Mouse (Mus musculus): ENCODE results near the gene Cpne7. TPM values are rescaled to one million over a fixed set of nuclear protein-coding genes. Genes with fewer than 3 reads are reported as not detected.
A peak's percentile ranks its signal among the peaks of the same experiment; 100 is the strongest.

The Cpne7 gene
- total and polyA plus RNA-seq, 2 experiments, result 0.09 to 0.28 TPM

DNA sequence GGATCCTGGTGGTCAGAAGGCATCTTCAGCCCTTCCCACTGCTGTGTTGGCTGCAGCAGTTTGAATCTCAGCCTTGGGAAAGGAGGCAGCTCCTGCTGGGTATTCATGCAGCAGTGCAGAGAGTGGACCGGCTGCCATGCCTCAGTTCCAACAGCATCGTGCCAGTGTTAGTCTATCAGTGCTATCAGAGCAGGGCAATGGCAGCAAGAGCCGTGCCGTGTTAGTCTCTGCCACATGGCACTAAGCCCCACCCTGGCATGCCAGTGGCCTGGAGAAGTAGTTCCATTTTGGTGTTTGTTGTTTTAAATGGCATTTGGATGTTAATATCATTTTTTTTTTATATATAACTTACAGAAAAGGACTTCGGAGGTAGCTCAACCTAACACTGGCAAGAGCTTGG lies 8.2 kb upstream of the Cpne7 start:
- Histone ChIP-seq H3K4me1 (ENCODE audit: control insufficient read depth, insufficient read depth, low read length) (no peaks in the 10 kb centered on the region), H3K4me3 (ENCODE audit: insufficient read depth, low read depth, low read length) (no peak overlapping the region), H3K36me3 (ENCODE audit: control insufficient read depth, insufficient read depth, low read length) (peaks cover 14% of the 10 kb centered on the region; the same call in 1 of the 2 replicates), H3K9ac (ENCODE audit: low read depth, low read length) (no peak overlapping the region), H3K27ac (replicated peaks; ENCODE audit: insufficient read depth, low read depth, low read length) (no peak overlapping the region), H3K79me2 (ENCODE audit: control insufficient read depth, insufficient read depth, low read length) (no peaks in the 10 kb centered on the region), H3K27me3 (ENCODE audit: control insufficient read depth, insufficient read depth, low read length) (no peaks in the 10 kb centered on the region)
- TF ChIP-seq POLR2A (IDR thresholded peaks at IDR 0.05; ENCODE audit: extremely low read depth, insufficient read depth, low read length) (no peak), CTCF (IDR thresholded peaks at IDR 0.05; ENCODE audit: low read depth, low read length) (no peak)
- WGBS, result 86% methylated on average over 5 of the region's 5 CpGs
- no peak for DNase-seq (ENCODE audit: extremely low read depth, low read depth, low spot score)

DNA sequence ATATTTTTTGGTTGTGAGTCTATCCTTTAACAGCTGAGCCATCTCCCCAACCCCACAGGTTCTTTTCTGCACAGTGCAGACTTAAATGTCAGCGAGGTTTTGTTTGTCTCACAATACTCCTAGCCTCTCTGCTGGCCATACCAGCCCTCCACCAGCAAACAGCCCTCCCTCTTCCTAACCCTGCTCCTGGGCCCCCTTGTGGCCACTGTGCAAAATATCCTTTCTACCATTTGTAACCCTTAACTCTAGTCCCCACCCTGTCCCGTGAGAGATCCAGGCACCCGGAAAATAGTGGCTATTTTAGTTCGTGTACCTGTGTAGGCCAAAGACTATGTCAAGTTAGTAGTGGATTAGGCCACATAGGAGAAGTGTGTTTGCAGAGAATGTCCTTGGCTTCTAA lies 6.5 kb upstream of the Cpne7 start:
- H3K36me3 ChIP-seq (ENCODE audit: control insufficient read depth, insufficient read depth, low read length), result no peaks in the 10 kb centered on the region
- H3K27me3 ChIP-seq (ENCODE audit: control insufficient read depth, insufficient read depth, low read length), result no peaks in the 10 kb centered on the region
- 5% methylated on average over 4 of the region's 4 CpGs for WGBS
- H3K9ac ChIP-seq (ENCODE audit: low read depth, low read length), result no peak overlapping the region
- TF ChIP-seq CTCF (IDR thresholded peaks at IDR 0.05; ENCODE audit: low read depth, low read length) (peak; percentile 79), POLR2A (IDR thresholded peaks at IDR 0.05; ENCODE audit: extremely low read depth, insufficient read depth, low read length) (no peak)
- no peaks in the 10 kb centered on the region for H3K4me1 ChIP-seq (ENCODE audit: control insufficient read depth, insufficient read depth, low read length)
- H3K79me2 ChIP-seq (ENCODE audit: control insufficient read depth, insufficient read depth, low read length), result no peaks in the 10 kb centered on the region
- no peak overlapping the region for H3K4me3 ChIP-seq (ENCODE audit: insufficient read depth, low read depth, low read length)
- no peak overlapping the region for H3K27ac ChIP-seq (replicated peaks; ENCODE audit: insufficient read depth, low read depth, low read length)
- peak; percentile 32 for DNase-seq (ENCODE audit: extremely low read depth, low read depth, low spot score)

DNA sequence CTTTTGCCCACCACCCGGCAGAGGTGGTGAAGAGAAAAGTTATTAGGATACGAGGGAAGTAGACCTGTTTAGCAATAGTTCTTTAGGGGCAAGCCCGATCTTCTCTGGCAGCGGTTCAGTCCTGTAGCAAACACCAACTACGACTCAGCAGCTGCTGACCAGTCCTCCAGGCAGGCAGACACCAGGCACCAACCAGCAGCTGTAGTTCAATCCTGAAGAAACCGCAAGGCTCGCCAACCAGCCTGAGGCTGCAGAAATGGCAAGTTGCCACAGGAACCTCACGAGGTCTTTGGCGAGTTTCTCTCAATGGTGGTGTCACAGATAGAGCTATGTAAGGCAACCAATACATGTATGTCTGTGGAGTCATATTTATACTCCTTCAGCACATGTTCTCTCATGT lies 4.3 kb upstream of the Cpne7 start:
- no peaks in the 10 kb centered on the region for H3K79me2 ChIP-seq (ENCODE audit: control insufficient read depth, insufficient read depth, low read length)
- 74% methylated on average over 9 of the region's 9 CpGs for WGBS
- no peaks in the 10 kb centered on the region for H3K4me1 ChIP-seq (ENCODE audit: control insufficient read depth, insufficient read depth, low read length)
- H3K27me3 ChIP-seq (ENCODE audit: control insufficient read depth, insufficient read depth, low read length), result peaks cover 6% of the 10 kb centered on the region
- no peak overlapping the region for H3K27ac ChIP-seq (replicated peaks; ENCODE audit: insufficient read depth, low read depth, low read length)
- no peak for DNase-seq (ENCODE audit: extremely low read depth, low read depth, low spot score)
- no peak overlapping the region for H3K4me3 ChIP-seq (ENCODE audit: insufficient read depth, low read depth, low read length)
- H3K36me3 ChIP-seq (ENCODE audit: control insufficient read depth, insufficient read depth, low read length), result no peaks in the 10 kb centered on the region
- no peak overlapping the region for H3K9ac ChIP-seq (ENCODE audit: low read depth, low read length)
- TF ChIP-seq POLR2A (IDR thresholded peaks at IDR 0.05; ENCODE audit: extremely low read depth, insufficient read depth, low read length) (no peak), CTCF (IDR thresholded peaks at IDR 0.05; ENCODE audit: low read depth, low read length) (no peak)

DNA sequence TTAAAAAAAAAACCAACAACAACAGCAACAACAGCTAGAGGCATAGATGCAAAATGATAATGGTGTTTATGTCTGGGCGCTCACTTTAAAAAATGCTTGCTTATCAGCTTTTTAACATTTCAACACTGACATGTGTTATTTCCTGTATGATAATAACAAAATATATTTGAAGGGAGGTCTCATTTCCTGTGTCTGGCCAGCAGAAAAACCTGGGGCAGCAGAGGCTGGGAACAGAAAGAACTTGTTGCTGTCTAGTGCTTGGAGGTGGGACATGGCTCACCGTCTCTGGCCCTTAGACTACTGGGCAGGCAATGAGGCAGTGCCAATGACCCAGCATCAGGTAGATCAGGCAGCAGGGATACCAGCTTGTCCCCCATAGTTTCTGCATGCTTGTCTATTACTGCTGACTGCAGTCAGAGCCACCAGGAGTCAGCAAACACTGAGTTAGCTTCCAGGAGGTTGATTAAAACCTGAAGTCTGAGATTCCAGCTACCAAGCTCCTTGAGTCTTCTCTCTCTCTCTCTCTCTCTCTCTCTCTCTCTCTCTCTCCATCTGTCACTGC lies 3.2 kb upstream of the Cpne7 start:
- WGBS, result 51% methylated on average over 2 of the region's 2 CpGs

DNA sequence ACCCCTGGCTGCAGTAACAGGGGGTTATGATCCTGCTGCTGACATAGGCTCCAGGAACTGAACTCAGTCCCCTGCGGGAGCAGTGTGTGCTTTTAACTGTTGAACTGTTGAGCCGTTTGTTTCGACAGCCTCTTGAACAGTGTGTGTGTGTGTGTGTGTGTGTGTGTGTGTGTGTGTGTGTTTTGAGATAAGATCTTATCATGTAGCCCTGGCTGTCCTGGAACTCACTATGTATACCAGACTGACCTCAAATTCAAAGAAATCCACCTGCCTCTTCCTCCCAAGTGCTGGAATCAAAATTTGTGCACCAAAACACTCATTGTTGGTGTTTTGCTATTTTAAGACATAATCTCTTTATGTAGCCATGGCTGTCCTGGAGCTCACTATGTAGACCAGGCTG lies 2.5 kb upstream of the Cpne7 start:
- Histone ChIP-seq H3K79me2 (ENCODE audit: control insufficient read depth, insufficient read depth, low read length) (no peaks in the 10 kb centered on the region), H3K27ac (replicated peaks; ENCODE audit: insufficient read depth, low read depth, low read length) (no peak overlapping the region), H3K4me1 (ENCODE audit: control insufficient read depth, insufficient read depth, low read length) (no peaks in the 10 kb centered on the region), H3K36me3 (ENCODE audit: control insufficient read depth, insufficient read depth, low read length) (no peaks in the 10 kb centered on the region), H3K27me3 (ENCODE audit: control insufficient read depth, insufficient read depth, low read length) (peaks cover 10% of the 10 kb centered on the region), H3K9ac (ENCODE audit: low read depth, low read length) (no peak overlapping the region), H3K4me3 (ENCODE audit: insufficient read depth, low read depth, low read length) (no peak overlapping the region)
- TF ChIP-seq CTCF (IDR thresholded peaks at IDR 0.05; ENCODE audit: low read depth, low read length), result no peak
- TF ChIP-seq POLR2A (IDR thresholded peaks at IDR 0.05; ENCODE audit: extremely low read depth, insufficient read depth, low read length), result no peak
- no peak for DNase-seq (ENCODE audit: extremely low read depth, low read depth, low spot score)
- WGBS, result 16% methylated on average over 3 of the region's 3 CpGs

More for the DNA sequence above, 3.2 kb upstream of the Cpne7 start:
- H3K27me3 ChIP-seq (ENCODE audit: control insufficient read depth, insufficient read depth, low read length), result peaks cover 10% of the 10 kb centered on the region
- H3K4me3 ChIP-seq (ENCODE audit: insufficient read depth, low read depth, low read length), result no peak overlapping the region
- no peaks in the 10 kb centered on the region for H3K36me3 ChIP-seq (ENCODE audit: control insufficient read depth, insufficient read depth, low read length)
- H3K79me2 ChIP-seq (ENCODE audit: control insufficient read depth, insufficient read depth, low read length), result no peaks in the 10 kb centered on the region
- no peaks in the 10 kb centered on the region for H3K4me1 ChIP-seq (ENCODE audit: control insufficient read depth, insufficient read depth, low read length)
- H3K9ac ChIP-seq (ENCODE audit: low read depth, low read length), result no peak overlapping the region
- H3K27ac ChIP-seq (replicated peaks; ENCODE audit: insufficient read depth, low read depth, low read length), result no peak overlapping the region
- TF ChIP-seq CTCF (IDR thresholded peaks at IDR 0.05; ENCODE audit: low read depth, low read length) (no peak), POLR2A (IDR thresholded peaks at IDR 0.05; ENCODE audit: extremely low read depth, insufficient read depth, low read length) (no peak)
- no peak for DNase-seq (ENCODE audit: extremely low read depth, low read depth, low spot score)

DNA sequence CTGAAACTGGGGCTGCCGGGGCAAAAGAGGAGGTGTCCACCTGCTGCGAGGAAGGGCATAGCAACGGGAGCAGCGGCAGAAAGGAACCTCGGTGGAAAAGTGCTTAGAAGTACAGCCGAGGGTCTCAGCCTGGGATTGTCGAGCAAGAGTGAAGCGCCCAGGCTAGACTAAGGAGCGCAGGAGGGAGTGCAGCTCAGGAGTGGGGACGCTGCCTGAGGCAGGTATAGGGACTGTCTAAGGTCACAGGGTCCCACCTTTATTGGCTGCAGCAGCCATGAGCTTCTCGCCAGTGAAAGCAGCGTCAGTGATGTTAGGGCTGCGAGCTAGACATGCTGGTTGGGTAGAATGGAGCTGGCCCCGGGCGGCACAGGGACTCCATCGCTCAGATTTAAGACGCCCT lies 570 bp downstream of the Cpne7 start:
- H3K4me3 ChIP-seq (ENCODE audit: insufficient read depth, low read depth, low read length), result peak overlapping the region; percentile 18; the same call in 1 of the 2 replicates
- TF ChIP-seq POLR2A (IDR thresholded peaks at IDR 0.05; ENCODE audit: extremely low read depth, insufficient read depth, low read length), result no peak
- TF ChIP-seq CTCF (IDR thresholded peaks at IDR 0.05; ENCODE audit: low read depth, low read length), result no peak
- peaks cover 10% of the 10 kb centered on the region for H3K27me3 ChIP-seq (ENCODE audit: control insufficient read depth, insufficient read depth, low read length)
- no peaks in the 10 kb centered on the region for H3K36me3 ChIP-seq (ENCODE audit: control insufficient read depth, insufficient read depth, low read length)
- H3K4me1 ChIP-seq (ENCODE audit: control insufficient read depth, insufficient read depth, low read length), result no peaks in the 10 kb centered on the region
- no peak overlapping the region for H3K9ac ChIP-seq (ENCODE audit: low read depth, low read length)
- H3K79me2 ChIP-seq (ENCODE audit: control insufficient read depth, insufficient read depth, low read length), result no peaks in the 10 kb centered on the region
- DNase-seq (ENCODE audit: extremely low read depth, low read depth, low spot score), result no peak
- H3K27ac ChIP-seq (replicated peaks; ENCODE audit: insufficient read depth, low read depth, low read length), result no peak overlapping the region
- 7% methylated on average over 17 of the region's 17 CpGs for WGBS

Data from liver, adult 2 months (tissue).